Mouse (Mus musculus): ENCODE data around the gene Slc24a3. TPM values are rescaled to one million over a fixed set of nuclear protein-coding genes. Genes with fewer than 3 reads are reported as not detected.

Gene Slc24a3
- total RNA-seq, 1 experiment from 2014 or later: 3.8 TPM

GRCm38 (mm10) chr2:145591881-145592280 is 424.3 kb downstream of the Slc24a3 start:
- ATAC-seq (replicated peaks; ENCODE audit: low read depth, poor library complexity, severe bottlenecking): no peak

DNA sequence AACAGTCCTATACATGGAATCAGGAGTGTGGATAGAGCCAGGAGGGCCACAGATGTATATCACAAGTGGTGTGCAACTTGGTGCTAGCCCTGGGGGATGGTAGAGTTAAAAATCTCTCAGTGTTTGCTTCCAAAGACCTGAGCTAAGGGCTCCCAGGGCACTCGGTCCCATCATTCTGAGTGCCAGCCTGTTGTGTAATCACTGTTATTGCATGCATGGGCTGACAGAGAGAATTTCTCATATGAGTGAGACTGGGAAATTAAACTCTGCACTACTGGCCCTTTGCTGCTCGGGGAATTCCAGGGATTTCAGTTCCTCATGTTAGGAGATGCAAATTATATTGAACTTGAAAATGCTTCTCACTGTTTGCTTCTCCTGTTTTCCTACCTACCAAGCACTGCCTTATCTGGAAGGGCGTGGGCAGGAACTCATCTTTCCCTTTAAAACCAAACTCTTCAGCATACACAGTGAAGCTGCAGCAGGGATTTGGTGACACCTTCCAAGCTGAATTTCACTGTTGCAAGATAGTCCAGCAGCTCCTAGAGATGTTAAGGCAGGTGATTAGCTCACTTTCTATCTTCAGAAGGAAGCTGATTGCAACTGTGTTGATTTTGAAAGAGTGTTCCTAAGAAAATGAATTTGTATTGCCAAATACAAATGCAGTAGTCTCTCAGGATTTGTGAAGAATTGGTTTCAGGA is 426.2 kb downstream of the Slc24a3 start:
- ATAC-seq (replicated peaks; ENCODE audit: low read depth, poor library complexity, severe bottlenecking): no peak

GRCm38 (mm10) chr2:145597866-145598265 is 430.3 kb downstream of the Slc24a3 start:
- no peak for ATAC-seq (replicated peaks; ENCODE audit: low read depth, poor library complexity, severe bottlenecking)

DNA sequence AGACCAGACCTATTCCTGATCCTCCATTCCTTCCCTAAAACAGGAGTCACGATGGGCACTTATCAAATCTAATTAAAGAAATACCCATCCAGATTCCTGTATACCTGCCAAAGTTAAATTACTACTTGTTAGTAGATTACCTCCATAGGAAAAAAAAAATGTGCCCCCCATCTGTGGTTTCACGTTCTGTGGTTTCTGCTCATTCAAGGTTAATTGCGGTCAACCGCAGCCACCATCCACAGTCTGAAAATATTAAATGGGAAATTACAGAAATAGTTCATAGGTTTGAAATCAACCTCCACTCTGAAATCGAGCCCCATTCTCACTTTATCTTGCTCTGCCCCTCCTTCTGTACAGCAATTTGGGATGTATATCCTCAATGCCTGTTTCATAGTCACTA is 440.3 kb downstream of the Slc24a3 start:
- peak; percentile 27; the same call in 1 of the 2 replicates for ATAC-seq (replicated peaks; ENCODE audit: low read depth, poor library complexity, severe bottlenecking)

DNA sequence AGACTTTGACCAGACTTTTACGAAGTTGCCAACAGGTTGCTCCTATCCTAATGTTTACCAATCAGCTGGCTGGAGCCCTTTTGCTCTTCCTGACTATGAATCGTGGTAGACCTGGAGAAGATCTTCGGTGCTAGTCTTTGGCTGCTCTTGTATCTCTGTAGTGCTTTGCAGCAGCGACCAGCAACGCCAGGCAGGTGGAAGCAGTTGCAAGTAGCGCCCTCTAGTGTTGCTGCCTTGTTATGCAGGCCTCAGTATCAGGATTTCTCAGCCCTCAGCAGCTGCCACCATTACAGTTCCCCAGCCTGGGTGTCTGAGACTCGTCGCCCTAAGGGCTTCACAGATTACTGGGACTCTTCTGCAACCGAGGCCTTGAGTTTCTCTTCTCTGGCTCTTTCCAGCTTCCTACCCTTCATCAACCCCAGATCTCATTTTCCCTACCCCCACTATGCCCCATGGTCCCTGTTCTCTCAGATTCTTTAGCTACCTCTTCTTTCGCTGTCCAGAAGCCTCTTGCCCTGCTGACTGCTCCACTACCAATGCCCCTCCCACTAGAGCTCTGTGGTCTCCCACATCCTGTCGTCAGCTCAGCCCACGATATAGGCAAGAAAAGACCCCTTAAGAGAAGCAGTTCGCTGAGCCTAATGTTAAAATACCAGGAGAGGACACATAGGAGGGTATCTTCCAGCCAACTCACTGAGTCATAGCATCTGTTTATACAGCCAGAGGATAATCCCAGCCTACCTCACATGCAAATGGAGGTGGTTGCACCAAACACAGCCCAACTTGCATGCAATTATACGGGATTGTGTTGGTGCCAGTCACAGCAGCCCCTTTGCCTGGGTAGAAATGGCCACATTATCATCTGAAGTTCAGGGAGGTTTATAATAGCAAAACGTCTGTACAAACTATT is 443.5 kb downstream of the Slc24a3 start:
- ATAC-seq (replicated peaks; ENCODE audit: low read depth, poor library complexity, severe bottlenecking): peak; percentile 78

- ATAC-seq (replicated peaks; ENCODE audit: low read depth, poor library complexity, severe bottlenecking): no peak
These were observed 445.4 kb downstream of the Slc24a3 start for GRCm38 (mm10) chr2:145612937-145613336.

- no peak for ATAC-seq (replicated peaks; ENCODE audit: low read depth, poor library complexity, severe bottlenecking)
These were observed 446.2 kb downstream of the Slc24a3 start for GRCm38 (mm10) chr2:145613705-145614104.

- no peak for ATAC-seq (replicated peaks; ENCODE audit: low read depth, poor library complexity, severe bottlenecking)
These were observed 452.1 kb downstream of the Slc24a3 start for GRCm38 (mm10) chr2:145619688-145620087.

GRCm38 (mm10) chr2:145620709-145621108 is 453.2 kb downstream of the Slc24a3 start:
- no peak for ATAC-seq (replicated peaks; ENCODE audit: low read depth, poor library complexity, severe bottlenecking)

- ATAC-seq (replicated peaks; ENCODE audit: low read depth, poor library complexity, severe bottlenecking): no peak
These were observed 453.6 kb downstream of the Slc24a3 start for GRCm38 (mm10) chr2:145621119-145621518.

DNA sequence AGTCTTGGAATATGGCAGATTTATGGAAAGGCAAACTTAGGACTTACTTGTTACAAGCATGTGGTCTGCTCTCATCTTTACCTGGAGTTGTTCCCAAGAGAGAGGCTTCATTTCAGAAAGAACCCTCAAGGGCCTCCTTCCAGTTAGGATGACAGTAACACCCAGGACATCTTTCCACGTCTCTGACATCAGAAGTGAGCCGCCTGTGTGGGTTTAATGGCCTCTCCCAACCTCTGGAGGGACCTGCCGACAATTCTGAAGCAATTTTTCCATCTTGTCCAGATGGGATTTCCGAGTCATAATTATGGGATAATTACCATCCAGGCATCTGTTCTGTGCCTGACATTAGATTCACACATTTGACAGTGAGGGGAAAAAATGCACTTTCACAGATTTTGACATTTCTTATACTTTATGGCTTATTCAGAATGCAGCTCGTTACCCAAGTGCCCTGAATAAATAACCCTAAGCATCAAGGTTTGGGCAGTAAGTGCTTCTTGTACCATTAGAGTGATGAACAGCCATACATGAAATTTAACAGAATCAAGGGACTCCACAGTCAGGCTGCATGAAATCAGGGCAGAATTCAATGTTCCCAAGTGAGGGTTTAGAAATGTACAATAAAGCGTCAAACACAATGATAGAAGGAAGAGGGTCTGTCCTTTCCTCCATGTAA is 463.7 kb downstream of the Slc24a3 start:
- no peak for ATAC-seq (replicated peaks; ENCODE audit: low read depth, poor library complexity, severe bottlenecking)

GRCm38 (mm10) chr2:145631799-145632174 is 464.2 kb downstream of the Slc24a3 start:
- no peak for ATAC-seq (replicated peaks; ENCODE audit: low read depth, poor library complexity, severe bottlenecking)

DNA sequence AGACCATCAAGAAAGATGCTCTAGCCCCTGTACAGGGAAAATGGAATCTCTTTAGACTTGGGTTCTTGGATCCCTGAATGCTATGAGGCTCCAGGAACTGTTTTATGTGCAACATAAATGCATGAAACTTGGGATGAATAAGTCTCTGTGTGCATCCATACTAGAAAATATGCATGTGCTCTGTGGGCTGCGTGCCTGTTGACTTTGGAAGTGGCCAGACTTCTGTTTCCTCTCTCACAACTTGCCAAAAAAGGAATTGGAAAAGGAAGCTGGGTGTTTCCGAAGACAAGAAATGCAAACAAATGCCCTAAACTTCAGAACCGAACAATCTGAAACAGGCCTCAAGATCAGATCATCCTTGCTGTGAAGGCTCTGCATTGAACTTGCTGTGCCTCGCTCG is 466.3 kb downstream of the Slc24a3 start:
- ATAC-seq (replicated peaks; ENCODE audit: low read depth, poor library complexity, severe bottlenecking): no peak

DNA sequence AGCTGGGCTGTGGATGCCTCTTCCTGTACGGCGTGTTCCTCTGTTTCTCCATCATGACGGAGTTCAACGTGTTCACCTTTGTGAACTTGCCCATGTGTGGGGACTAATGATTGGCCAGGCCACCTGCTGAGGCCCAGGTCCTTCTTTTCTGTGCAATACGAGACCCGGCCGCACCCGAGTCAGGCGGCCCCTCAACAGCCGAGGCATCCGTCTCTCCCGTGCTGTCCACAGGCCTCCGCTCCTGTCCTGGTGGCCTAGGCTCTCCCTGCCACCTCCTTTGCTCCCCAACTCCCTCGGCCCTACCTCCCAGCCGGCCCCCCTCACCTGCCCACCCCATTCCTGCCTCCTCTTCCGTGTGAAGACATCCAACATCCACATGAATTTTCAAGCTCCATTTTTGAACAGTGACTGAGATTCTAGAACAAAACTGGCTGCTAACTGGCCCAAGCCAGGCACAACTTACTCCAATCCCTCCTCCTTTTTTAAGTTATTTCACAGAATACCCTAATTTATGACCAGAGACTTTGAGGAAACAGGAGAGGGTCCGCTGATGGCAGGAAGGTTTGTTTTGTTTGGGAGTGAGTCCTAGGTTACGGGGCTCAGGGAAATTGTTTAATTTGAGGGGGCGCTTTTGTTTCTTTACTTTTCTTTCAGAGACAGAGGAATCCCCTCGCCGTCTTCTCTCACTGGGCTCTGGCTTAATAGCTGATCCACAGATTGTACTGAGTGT is 472.9 kb downstream of the Slc24a3 start:
- ATAC-seq (replicated peaks; ENCODE audit: low read depth, poor library complexity, severe bottlenecking): no peak

DNA sequence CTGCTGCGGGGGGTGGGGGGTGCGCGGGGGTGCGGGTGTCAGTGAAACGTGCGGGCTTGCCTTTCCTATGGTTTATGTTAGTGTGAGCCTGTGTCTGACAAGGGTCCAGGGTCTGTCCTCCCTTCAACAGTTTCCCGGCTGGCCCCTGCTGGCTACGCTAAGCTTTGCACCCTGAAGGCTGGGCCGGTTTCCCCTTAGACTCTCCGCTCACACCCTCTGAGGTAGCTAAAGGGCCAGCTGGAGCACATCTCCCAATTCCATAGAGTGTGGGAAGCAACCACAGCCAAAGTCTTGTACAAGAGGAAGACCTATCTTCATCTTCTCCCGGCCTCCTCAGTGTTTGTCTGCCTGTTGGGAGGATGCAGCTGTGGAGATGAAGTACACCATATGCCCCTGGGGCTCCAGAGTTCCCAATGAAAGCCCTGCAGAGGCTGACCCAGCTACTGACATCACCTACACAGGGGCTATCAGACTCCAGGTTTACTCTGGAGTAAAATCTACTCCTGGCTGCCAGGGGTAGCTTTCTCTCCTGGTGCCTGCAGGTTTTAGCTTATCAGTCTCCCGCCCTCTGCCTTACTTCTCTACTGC is 487.9 kb downstream of the Slc24a3 start:
- no peak for ATAC-seq (replicated peaks; ENCODE audit: low read depth, poor library complexity, severe bottlenecking)

DNA sequence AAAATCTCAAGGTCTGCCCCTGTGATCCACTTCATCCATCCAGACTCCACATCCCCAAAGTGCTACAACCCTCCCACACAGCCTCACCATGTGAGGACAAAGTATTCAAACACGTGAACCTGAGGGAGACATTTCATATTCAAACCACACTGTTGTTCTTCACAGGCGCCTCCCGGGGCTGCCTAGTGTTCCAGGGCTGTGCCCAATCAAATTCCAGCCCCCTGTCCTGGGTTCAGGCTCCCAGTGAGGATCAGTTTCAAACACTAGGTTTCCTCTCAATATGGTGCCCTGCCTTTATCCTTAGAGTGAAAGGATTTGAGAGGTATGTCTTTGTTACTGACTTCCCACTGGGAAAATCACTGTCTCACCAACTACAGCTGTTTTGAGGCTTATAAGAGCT is 488.6 kb downstream of the Slc24a3 start:
- no peak for ATAC-seq (replicated peaks; ENCODE audit: low read depth, poor library complexity, severe bottlenecking)

GRCm38 (mm10) chr2:145656716-145657115 is 489.2 kb downstream of the Slc24a3 start:
- ATAC-seq (replicated peaks; ENCODE audit: low read depth, poor library complexity, severe bottlenecking): no peak

GRCm38 (mm10) chr2:145661242-145661641 is 493.7 kb downstream of the Slc24a3 start:
- ATAC-seq (replicated peaks; ENCODE audit: low read depth, poor library complexity, severe bottlenecking): no peak

GRCm38 (mm10) chr2:145663899-145664298 is 496.3 kb downstream of the Slc24a3 start:
- no peak for ATAC-seq (replicated peaks; ENCODE audit: low read depth, poor library complexity, severe bottlenecking)

DNA sequence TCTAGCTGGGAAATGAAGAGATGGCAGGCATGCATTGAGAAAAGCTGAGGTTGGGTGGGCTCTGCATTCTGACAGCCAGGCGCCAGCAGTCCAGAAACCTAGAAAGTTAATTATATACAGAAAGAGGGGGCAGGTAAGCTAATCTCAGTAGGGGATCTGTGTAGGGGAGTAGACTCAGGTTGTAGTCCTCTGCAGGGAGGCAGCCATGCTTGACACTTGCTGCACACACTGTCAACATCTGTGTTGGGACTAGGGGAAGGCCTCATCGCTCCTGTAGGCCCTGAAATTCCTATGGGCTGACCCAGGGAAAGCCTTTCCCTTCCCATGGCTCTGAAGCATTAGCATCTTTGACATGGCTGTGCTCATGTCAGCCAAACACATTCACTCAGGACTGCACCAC is 496.8 kb downstream of the Slc24a3 start:
- ATAC-seq (replicated peaks; ENCODE audit: low read depth, poor library complexity, severe bottlenecking): no peak

Data from common myeloid progenitor, adult 5-6 weeks (primary cell).